Mouse (Mus musculus): ENCODE data around the gene Apoa1. TPM values are rescaled to one million over a fixed set of nuclear protein-coding genes. Genes with fewer than 3 reads are reported as not detected.
A peak's percentile ranks its signal among the peaks of the same experiment; 100 is the strongest.

The Apoa1 gene
- polyA plus RNA-seq (2015; fragmentation: Nextera tagmentation; extraction: Ambion mirVana), result 515 and 597 TPM in 2 replicates

DNA sequence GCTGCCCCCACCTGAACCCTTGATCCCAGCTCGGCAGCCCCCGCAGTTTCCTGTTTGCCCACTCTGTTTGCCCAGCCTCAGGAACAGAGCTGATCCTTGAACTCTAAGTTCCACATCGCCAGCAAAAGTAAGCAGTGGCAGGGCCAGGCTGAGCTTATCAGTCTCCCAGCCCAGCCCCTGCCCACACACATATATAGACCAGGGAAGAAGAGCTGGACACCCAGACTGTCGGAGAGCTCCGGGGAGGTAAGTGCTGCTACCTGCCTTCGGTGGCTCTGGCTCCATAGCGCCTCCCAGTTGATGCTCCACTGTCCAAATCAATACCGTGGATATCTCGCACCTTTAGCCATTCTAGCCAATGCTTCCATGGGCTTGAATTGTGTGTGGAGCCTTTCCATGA lies at the start of gene Apoa1:
Gene Apoa1, plus strand, starts transcription at position 90 of the 400 bp plus-strand sequence.
- Histone ChIP-seq H3K9me3 (no peaks in the 10 kb centered on the region), H3K9ac (no peak within 1 kb of the TSS), H3K4me1 (peaks cover 14% of the 10 kb centered on the region), H3K27ac (no peak within 1 kb of the TSS), H3K27me3 (replicated peaks) (no peaks in the 10 kb centered on the region), H3K4me3 (replicated peaks) (no peak within 1 kb of the TSS; the same call in 1 of the 2 replicates), H3K4me2 (0 out of 2 replicates have a peak within 1 kb of the TSS, but pooled peaks have one; percentile 2), H3K36me3 (no peaks in the 10 kb centered on the region)
- WGBS, result 50% methylated on average over 9 of the region's 9 CpGs
- peak; percentile 28; the same call in 1 of the 2 replicates for ATAC-seq (ENCODE audit: insufficient read depth, low FRiP score, low read depth)

DNA sequence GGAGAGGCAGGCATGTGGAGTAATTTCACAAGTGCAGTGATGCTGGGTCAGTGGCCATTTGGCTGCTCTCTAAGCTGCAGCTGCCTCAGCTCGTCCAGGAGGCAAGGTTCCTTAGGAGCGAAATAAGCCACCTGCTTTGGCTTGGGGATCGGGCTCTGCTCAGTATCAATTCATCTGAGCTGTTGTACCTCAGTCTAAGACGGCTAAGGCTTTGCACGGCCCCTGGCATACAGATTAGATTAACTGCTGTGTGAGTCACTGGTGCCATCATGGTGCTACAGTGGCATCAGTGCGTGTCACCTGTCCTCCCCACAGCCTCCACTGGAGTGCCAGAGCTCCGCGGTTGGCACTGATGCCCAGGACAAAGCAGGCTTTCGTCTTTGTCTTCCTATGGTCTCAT lies 49.8 kb upstream of the Apoa1 start:
- Histone ChIP-seq H3K36me3 (peaks cover 10% of the 10 kb centered on the region; the same call in 1 of the 2 replicates), H3K27ac (no peak overlapping the region), H3K9me3 (no peaks in the 10 kb centered on the region), H3K9ac (no peak overlapping the region), H3K27me3 (replicated peaks) (no peaks in the 10 kb centered on the region), H3K4me1 (peaks cover 3% of the 10 kb centered on the region; the same call in 1 of the 2 replicates), H3K4me2 (no peak overlapping the region), H3K4me3 (replicated peaks) (no peak overlapping the region)
- ATAC-seq (ENCODE audit: insufficient read depth, low FRiP score, low read depth), result no peak
- 76% methylated on average over 9 of the region's 9 CpGs for WGBS

DNA sequence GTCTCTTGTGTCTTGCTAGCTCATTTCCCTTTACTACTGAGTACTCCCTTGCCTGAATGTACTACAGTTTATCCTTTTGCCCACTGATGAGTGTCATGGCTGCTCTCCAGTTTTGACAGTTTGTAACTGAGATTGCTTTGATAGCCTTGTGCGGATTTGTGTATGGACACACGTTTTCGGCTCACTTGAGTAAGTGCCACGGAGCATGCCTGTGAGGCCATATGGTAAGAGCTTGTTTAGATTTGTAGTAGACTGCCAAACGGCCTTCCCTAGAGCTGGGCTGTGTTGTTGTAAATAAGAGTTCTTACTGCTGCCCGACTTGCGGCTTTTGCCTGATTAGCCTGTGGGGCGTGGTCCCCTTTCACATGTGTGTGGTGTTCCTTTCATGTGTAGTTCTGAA lies 47.1 kb upstream of the Apoa1 start:
- Histone ChIP-seq H3K27me3 (replicated peaks) (no peaks in the 10 kb centered on the region), H3K4me3 (replicated peaks) (no peak overlapping the region), H3K4me2 (no peak overlapping the region), H3K36me3 (peaks cover 10% of the 10 kb centered on the region; the same call in 1 of the 2 replicates), H3K9me3 (no peaks in the 10 kb centered on the region), H3K27ac (no peak overlapping the region), H3K9ac (no peak overlapping the region), H3K4me1 (peaks cover 3% of the 10 kb centered on the region; the same call in 1 of the 2 replicates)
- no peak for ATAC-seq (ENCODE audit: insufficient read depth, low FRiP score, low read depth)
- 51% methylated on average over 8 of the region's 8 CpGs for WGBS

DNA sequence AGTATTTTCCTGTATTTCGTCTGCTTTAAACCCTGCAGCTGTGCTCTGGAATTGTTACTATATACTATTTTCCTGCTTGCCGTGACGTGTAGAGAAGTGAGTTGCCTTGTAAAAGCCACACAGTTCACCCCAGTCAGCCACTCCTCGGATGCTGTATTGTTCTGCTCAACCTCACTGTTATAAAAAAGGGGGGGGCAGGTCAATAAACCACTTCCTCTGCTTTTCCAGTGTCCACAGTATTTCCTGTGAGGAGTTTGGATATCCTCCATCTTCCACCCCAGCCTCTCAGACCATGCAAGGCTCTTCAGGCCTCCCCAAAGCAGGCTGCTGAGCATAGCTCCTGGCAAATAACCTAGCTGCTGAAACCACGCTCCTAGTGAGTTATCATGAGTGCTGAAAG lies 43.8 kb upstream of the Apoa1 start:
- WGBS, result 59% methylated on average over 5 of the region's 5 CpGs
- Histone ChIP-seq H3K9me3 (no peaks in the 10 kb centered on the region), H3K4me3 (replicated peaks) (no peak overlapping the region), H3K27me3 (replicated peaks) (no peaks in the 10 kb centered on the region), H3K4me1 (no peaks in the 10 kb centered on the region), H3K36me3 (no peaks in the 10 kb centered on the region), H3K4me2 (no peak overlapping the region), H3K27ac (peak overlapping the region; percentile 49; the same call in 1 of the 2 replicates), H3K9ac (no peak overlapping the region)
- no peak for ATAC-seq (ENCODE audit: insufficient read depth, low FRiP score, low read depth)

DNA sequence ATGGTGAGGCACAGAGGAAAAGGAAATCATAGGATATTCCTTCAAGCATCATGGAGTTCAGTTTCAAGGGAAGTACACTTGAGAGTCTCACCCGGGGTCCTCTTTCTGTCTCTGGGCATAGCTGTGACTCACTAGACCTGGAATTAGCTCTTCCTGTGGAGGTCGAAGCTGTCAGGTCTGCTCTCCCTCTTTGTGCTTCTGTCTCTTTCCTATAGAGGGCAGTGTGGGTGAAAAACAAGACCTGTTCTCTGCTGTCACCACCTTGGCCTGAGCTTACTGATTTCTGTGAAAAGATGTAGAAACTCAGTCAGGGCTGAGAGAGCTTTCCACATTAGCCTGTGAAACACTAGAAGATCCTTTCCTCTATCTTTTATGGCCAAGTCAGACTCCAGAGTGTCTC lies 43.2 kb upstream of the Apoa1 start:
- no peak overlapping the region for H3K9ac ChIP-seq
- H3K36me3 ChIP-seq, result no peaks in the 10 kb centered on the region
- no peak overlapping the region for H3K4me2 ChIP-seq
- 39% methylated on average over 2 of the region's 2 CpGs for WGBS
- H3K4me1 ChIP-seq, result no peaks in the 10 kb centered on the region
- H3K27me3 ChIP-seq (replicated peaks), result no peaks in the 10 kb centered on the region
- no peak overlapping the region; the same call in 1 of the 2 replicates for H3K27ac ChIP-seq
- no peak overlapping the region for H3K4me3 ChIP-seq (replicated peaks)
- ATAC-seq (ENCODE audit: insufficient read depth, low FRiP score, low read depth), result no peak
- H3K9me3 ChIP-seq, result no peaks in the 10 kb centered on the region

DNA sequence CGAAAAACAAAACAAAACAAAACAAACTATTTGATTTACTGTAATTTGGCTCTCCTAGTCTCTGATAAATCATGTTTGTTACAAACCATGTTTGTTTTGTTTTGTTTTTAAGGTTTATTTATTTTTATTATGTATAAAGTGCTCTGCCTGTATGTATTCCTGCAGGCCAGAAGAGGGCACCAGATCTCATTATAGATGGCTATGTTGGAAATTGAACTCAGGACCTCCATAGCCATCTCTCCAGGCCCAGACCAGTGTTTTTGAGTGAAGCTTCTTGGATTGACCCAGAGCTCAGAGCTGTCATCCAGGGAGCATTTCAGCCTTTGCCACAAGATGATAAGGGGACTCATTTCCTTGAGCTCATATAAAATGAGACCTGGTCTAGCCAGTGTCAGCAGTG lies 42.0 kb upstream of the Apoa1 start:
- Histone ChIP-seq H3K9me3 (no peaks in the 10 kb centered on the region), H3K4me2 (no peak overlapping the region), H3K9ac (no peak overlapping the region), H3K4me3 (replicated peaks) (no peak overlapping the region), H3K27me3 (replicated peaks) (no peaks in the 10 kb centered on the region), H3K27ac (no peak overlapping the region), H3K4me1 (no peaks in the 10 kb centered on the region), H3K36me3 (no peaks in the 10 kb centered on the region)
- WGBS, result 81% methylated on average over 1 of the region's 1 CpGs
- ATAC-seq (ENCODE audit: insufficient read depth, low FRiP score, low read depth), result no peak

DNA sequence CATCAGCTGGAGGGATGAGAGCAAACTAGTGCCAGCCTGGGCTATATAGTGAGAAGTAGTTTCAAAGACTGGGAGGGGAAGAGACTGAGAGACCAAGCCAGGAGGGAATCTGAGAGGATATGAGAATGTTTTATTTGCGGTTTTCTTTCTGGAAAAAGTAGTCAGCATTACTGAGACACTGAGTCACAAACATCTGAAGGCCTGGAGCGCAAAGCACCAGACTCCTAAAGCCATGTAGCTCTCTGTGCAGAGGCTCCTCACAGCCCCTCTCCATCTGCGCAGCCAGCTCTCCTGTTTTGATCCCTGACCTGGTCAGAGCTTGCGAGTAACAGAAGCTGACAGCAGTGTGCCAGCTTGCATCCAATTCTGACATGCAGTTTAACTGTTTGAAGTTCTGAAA lies 40.0 kb upstream of the Apoa1 start:
- Histone ChIP-seq H3K4me2 (no peak overlapping the region), H3K36me3 (no peaks in the 10 kb centered on the region), H3K4me3 (replicated peaks) (no peak overlapping the region), H3K9ac (no peak overlapping the region), H3K4me1 (no peaks in the 10 kb centered on the region), H3K9me3 (no peaks in the 10 kb centered on the region), H3K27me3 (replicated peaks) (no peaks in the 10 kb centered on the region), H3K27ac (no peak overlapping the region)
- ATAC-seq (ENCODE audit: insufficient read depth, low FRiP score, low read depth), result no peak
- 83% methylated on average over 4 of the region's 4 CpGs for WGBS

DNA sequence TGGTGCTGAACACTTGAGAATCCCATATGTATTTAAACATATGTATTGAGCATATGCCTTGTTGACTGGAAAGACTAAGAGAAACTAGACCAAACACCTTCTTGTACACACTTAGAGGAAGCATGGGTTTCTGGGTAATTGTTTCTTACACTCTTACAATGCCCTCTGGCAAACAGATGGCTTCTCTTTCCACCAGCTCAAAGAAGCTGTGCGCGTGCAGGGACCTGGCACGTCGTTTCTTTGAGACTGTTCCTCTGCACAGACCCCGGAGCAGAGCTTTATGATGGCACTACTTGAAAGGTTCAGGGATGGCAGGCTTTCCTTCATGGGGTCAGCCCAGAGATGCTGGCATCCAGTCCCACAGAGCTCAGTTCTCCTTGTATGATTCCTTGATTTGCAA lies 39.4 kb upstream of the Apoa1 start:
- no peak overlapping the region for H3K4me2 ChIP-seq
- no peaks in the 10 kb centered on the region for H3K27me3 ChIP-seq (replicated peaks)
- WGBS, result 80% methylated on average over 5 of the region's 5 CpGs
- no peaks in the 10 kb centered on the region for H3K4me1 ChIP-seq
- no peak overlapping the region for H3K4me3 ChIP-seq (replicated peaks)
- no peaks in the 10 kb centered on the region for H3K36me3 ChIP-seq
- no peak overlapping the region for H3K27ac ChIP-seq
- H3K9ac ChIP-seq, result no peak overlapping the region
- no peaks in the 10 kb centered on the region for H3K9me3 ChIP-seq
- no peak for ATAC-seq (ENCODE audit: insufficient read depth, low FRiP score, low read depth)

DNA sequence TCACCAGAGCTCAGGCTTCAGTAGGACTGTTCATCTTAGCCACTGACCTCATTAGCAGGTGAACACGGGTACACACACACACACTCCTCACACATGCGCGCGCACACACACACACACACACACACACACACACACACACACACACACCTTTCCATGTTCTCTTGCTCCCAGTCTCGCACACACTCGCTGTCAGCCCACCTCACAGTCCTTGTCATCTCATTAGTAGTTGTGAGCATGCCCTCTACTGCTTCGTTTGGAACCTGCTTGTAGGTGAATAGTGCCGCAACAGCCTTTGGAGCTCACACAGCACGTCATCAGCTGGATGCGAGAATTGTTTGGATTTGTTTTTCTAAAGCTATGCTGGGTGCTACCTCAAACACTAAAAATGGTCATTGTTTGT lies 39.0 kb upstream of the Apoa1 start:
- no peaks in the 10 kb centered on the region for H3K27me3 ChIP-seq (replicated peaks)
- H3K4me2 ChIP-seq, result no peak overlapping the region
- H3K36me3 ChIP-seq, result no peaks in the 10 kb centered on the region
- no peak overlapping the region for H3K9ac ChIP-seq
- H3K27ac ChIP-seq, result no peak overlapping the region
- WGBS, result 85% methylated on average over 10 of the region's 10 CpGs
- H3K4me1 ChIP-seq, result no peaks in the 10 kb centered on the region
- ATAC-seq (ENCODE audit: insufficient read depth, low FRiP score, low read depth), result no peak
- H3K9me3 ChIP-seq, result no peaks in the 10 kb centered on the region
- no peak overlapping the region for H3K4me3 ChIP-seq (replicated peaks)

DNA sequence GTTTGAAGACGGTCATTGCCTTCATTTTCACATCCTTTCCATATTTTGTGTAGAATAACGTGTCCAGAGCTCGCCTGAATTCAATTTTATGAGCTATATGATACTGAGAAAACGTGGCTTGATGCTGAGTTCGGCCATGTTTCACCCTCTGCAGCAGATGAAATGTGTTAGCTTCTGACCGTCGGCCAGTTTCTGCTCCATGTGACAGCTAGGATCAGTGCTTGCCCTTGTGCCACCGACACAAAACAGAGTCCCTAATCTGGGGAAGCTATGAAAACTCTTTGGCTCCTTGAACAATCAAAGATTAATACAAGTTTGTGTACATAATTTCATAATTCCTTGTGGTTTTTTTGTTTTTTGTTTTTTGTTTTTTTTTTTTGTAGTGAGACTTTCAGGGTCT lies 37.1 kb upstream of the Apoa1 start:
- Histone ChIP-seq H3K4me1 (no peaks in the 10 kb centered on the region), H3K4me3 (replicated peaks) (no peak overlapping the region), H3K27ac (peak overlapping the region; percentile 40), H3K27me3 (replicated peaks) (no peaks in the 10 kb centered on the region), H3K9ac (no peak overlapping the region), H3K4me2 (no peak overlapping the region), H3K36me3 (peaks cover 8% of the 10 kb centered on the region), H3K9me3 (no peaks in the 10 kb centered on the region)
- no peak for ATAC-seq (ENCODE audit: insufficient read depth, low FRiP score, low read depth)
- 53% methylated on average over 8 of the region's 8 CpGs for WGBS

DNA sequence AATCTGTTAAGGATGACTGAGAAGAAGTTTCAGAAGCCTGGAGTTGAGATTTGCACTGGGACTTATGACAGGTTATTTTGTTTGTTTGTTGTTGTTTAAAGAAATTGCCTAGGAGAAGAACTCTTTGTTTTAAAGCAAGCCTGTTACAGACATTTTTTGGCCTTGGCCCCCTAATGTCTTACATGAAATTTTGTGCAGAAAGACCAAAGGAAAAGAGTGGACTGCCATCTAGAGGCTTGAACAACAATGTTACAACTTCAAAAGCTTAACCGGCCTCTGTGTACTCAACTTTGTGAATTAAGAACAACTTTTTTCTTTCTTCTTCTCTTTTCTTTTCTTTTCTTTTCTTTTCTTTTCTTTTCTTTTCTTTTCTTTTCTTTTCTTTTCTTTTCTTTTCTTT lies 36.7 kb upstream of the Apoa1 start:
- Histone ChIP-seq H3K9me3 (no peaks in the 10 kb centered on the region), H3K36me3 (peaks cover 12% of the 10 kb centered on the region), H3K4me2 (no peak overlapping the region), H3K4me3 (replicated peaks) (no peak overlapping the region), H3K27me3 (replicated peaks) (no peaks in the 10 kb centered on the region), H3K4me1 (no peaks in the 10 kb centered on the region), H3K9ac (no peak overlapping the region), H3K27ac (no peak overlapping the region)
- WGBS, result 30% methylated on average over 1 of the region's 1 CpGs
- no peak for ATAC-seq (ENCODE audit: insufficient read depth, low FRiP score, low read depth)

DNA sequence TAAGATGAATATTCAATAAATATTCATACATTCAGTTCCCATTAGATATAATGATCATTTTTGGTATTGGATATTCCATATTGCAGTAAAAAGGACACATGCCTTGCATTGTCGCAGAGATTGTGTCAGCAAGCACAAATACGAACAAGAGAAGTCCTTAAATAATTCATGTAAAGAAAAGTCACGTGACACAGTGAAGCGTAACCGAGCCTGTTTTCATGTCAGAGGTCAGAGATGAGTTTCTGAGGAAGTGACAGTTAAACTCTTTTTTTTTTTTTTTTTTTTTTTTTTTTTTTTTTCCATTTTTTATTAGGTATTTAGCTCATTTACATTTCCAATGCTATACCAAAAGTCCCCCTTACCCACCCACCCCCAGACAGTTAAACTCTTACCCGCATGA lies 35.7 kb upstream of the Apoa1 start:
- H3K36me3 ChIP-seq, result peaks cover 14% of the 10 kb centered on the region
- no peak overlapping the region for H3K4me3 ChIP-seq (replicated peaks)
- WGBS, result 84% methylated on average over 6 of the region's 6 CpGs
- no peak overlapping the region for H3K4me2 ChIP-seq
- no peak for ATAC-seq (ENCODE audit: insufficient read depth, low FRiP score, low read depth)
- no peaks in the 10 kb centered on the region for H3K4me1 ChIP-seq
- no peaks in the 10 kb centered on the region for H3K9me3 ChIP-seq
- no peaks in the 10 kb centered on the region for H3K27me3 ChIP-seq (replicated peaks)
- no peak overlapping the region for H3K27ac ChIP-seq
- no peak overlapping the region for H3K9ac ChIP-seq

DNA sequence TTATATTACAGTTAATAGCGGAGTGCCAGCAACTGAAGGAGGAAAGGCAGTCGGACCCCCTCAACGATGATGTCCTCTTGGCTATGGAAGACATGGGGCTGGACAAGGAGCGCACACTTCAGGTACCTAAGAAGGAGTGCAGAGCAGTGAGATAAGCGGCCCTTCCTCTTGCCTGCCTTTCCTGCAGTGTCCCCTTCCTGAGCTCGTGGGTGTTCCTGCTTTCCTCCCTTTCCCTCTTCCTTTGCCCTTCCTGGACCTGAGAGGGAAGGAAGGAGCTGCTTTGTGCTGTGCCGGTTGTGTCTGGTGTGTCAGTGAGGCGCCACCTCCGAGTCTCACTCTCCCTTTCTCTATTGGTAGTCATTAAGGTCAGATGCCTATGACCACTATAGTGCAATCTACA lies 33.6 kb upstream of the Apoa1 start:
- Histone ChIP-seq H3K9ac (no peak overlapping the region), H3K27ac (no peak overlapping the region), H3K36me3 (peaks cover 32% of the 10 kb centered on the region), H3K4me2 (no peak overlapping the region), H3K4me3 (replicated peaks) (no peak overlapping the region), H3K9me3 (no peaks in the 10 kb centered on the region), H3K27me3 (replicated peaks) (no peaks in the 10 kb centered on the region), H3K4me1 (no peaks in the 10 kb centered on the region)
- no peak for ATAC-seq (ENCODE audit: insufficient read depth, low FRiP score, low read depth)
- 81% methylated on average over 9 of the region's 9 CpGs for WGBS
